ENCODE assay signal across 1 mouse cellular context in the genomic region with DNA sequence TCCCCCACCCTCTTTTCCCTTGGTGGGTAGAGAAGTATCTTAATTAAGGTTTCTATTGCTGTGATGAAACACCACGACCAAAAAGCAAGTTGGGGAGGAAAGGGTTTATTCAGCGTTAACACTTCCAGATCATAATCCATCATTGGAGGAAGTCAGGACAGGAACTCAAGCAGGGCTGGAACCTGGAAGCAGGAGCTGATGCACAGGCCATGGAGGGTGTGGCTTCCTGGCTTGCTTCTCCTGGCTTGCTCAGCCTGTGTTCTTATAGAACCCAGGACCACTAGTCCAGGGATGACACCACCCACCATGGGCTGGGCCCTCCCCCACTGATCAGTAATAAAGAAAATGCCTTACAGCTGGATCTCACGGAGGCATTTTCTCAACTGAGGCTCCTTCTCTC.
A peak's percentile ranks its signal among the peaks of the same experiment; 100 is the strongest.
TF ChIP-seq lines count a peak whose summit lies in the region.

No protein-coding gene starts in this region.

TF ChIP-seq in myocyte, 11 proteins besides CTCF, POLR2A, EP300 and RAD21:
- TF ChIP-seq POLR2AphosphoS2 (IDR thresholded peaks at IDR 0.05; ENCODE audit: insufficient read length, low read depth) (peak; percentile 1), MYOD1 (IDR thresholded peaks at IDR 0.05; ENCODE audit: control insufficient read depth in 1 of 3, insufficient read length in 2 of 3, low read depth in 2 of 3) (no peak)
